Mouse (Mus musculus): ENCODE measurements around the gene Kif18b. TPM values are rescaled to one million over a fixed set of nuclear protein-coding genes. Genes with fewer than 3 reads are reported as not detected.

Gene Kif18b
- polyA plus RNA-seq, 1 experiment: not detected

GRCm38 (mm10) chr11:102918077-102918476 is 6.8 kb downstream of the Kif18b start:
- no peak overlapping the region for H3K4me3 ChIP-seq (ENCODE audit: insufficient read depth, low read depth, low read length)
- 0 out of 2 replicates have a peak, but pooled peaks cover 2% of the 10 kb centered on the region for H3K4me1 ChIP-seq (ENCODE audit: control insufficient read depth, insufficient read depth, low read length)
- H3K27ac ChIP-seq (ENCODE audit: insufficient read depth, low read depth, low read length): no peak overlapping the region
- no peak for TF ChIP-seq POLR2A (IDR thresholded peaks at IDR 0.05; ENCODE audit: insufficient read depth, low read depth, low read length)
- no peak for TF ChIP-seq CTCF (IDR thresholded peaks at IDR 0.05; ENCODE audit: insufficient read depth, low read depth, low read length)
- WGBS: 32% methylated on average over 4 of the region's 4 CpGs

DNA sequence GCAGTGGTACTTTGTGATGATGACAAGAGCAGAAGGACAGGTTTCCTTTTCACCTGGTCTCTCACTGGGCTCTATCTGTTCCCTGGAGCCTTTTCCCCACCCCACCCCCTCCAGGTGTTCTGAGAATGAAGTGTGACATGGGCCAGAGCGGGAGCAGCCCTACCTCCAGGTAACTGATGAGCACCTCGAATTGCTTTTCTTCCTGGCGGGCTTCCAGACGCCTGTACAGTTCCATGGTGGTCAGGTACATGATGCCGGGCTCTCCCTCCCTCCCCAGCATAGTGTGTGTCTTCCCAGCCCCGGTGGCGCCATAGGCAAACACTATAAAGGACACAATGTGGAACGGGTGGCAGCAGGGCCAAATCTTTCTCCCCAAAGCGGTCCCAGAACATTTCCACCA is 9.5 kb downstream of the Kif18b start:
- Histone ChIP-seq H3K4me1 (ENCODE audit: control insufficient read depth, insufficient read depth, low read length) (peaks cover 6% of the 10 kb centered on the region; the same call in 1 of the 2 replicates), H3K4me3 (ENCODE audit: insufficient read depth, low read depth, low read length) (no peak overlapping the region), H3K27ac (ENCODE audit: insufficient read depth, low read depth, low read length) (no peak overlapping the region)
- TF ChIP-seq CTCF (IDR thresholded peaks at IDR 0.05; ENCODE audit: insufficient read depth, low read depth, low read length) (no peak), POLR2A (IDR thresholded peaks at IDR 0.05; ENCODE audit: insufficient read depth, low read depth, low read length) (no peak)
- WGBS: 96% methylated on average over 9 of the region's 9 CpGs

GRCm38 (mm10) chr11:102911376-102911775 is 13.5 kb downstream of the Kif18b start:
- 56% methylated on average over 7 of the region's 7 CpGs for WGBS
- TF ChIP-seq POLR2A (IDR thresholded peaks at IDR 0.05; ENCODE audit: insufficient read depth, low read depth, low read length) (no peak), CTCF (IDR thresholded peaks at IDR 0.05; ENCODE audit: insufficient read depth, low read depth, low read length) (no peak)

GRCm38 (mm10) chr11:102903654-102904053 is 21.3 kb downstream of the Kif18b start:
- no peak overlapping the region for H3K27ac ChIP-seq (ENCODE audit: insufficient read depth, low read depth, low read length)
- no peaks in the 10 kb centered on the region; the same call in 1 of the 2 replicates for H3K4me1 ChIP-seq (ENCODE audit: control insufficient read depth, insufficient read depth, low read length)
- no peak overlapping the region for H3K4me3 ChIP-seq (ENCODE audit: insufficient read depth, low read depth, low read length)
- 90% methylated on average over 7 of the region's 7 CpGs for WGBS
- no peak for TF ChIP-seq CTCF (IDR thresholded peaks at IDR 0.05; ENCODE audit: insufficient read depth, low read depth, low read length)
- no peak for TF ChIP-seq POLR2A (IDR thresholded peaks at IDR 0.05; ENCODE audit: insufficient read depth, low read depth, low read length)

More at GRCm38 (mm10) chr11:102911376-102911775, 13.5 kb downstream of the Kif18b start:
- Histone ChIP-seq H3K4me3 (ENCODE audit: insufficient read depth, low read depth, low read length) (no peak overlapping the region), H3K4me1 (ENCODE audit: control insufficient read depth, insufficient read depth, low read length) (peaks cover 4% of the 10 kb centered on the region; the same call in 1 of the 2 replicates), H3K27ac (ENCODE audit: insufficient read depth, low read depth, low read length) (no peak overlapping the region)

DNA sequence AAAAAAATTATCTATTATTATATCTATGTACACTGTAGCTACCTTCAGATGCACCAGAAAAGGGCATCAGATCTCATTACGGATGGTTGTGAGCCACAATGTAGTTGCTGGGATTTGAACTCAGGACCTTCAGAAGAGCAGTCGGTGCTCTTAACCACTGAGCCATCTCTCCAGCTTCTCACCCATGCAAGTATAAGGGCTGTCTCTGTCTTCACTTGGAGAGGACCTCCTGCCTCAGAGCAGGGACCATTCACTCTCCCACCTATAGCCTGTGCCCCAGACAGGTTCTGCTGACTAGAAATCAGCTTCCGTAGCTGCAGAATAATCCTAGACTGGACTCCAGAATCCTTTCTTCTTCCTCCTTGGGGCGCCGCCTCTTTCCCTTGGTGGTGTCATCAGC is 22.8 kb downstream of the Kif18b start:
- Histone ChIP-seq H3K4me1 (ENCODE audit: control insufficient read depth, insufficient read depth, low read length) (no peaks in the 10 kb centered on the region; the same call in 1 of the 2 replicates), H3K27ac (ENCODE audit: insufficient read depth, low read depth, low read length) (no peak overlapping the region), H3K4me3 (ENCODE audit: insufficient read depth, low read depth, low read length) (no peak overlapping the region)
- WGBS: 88% methylated on average over 5 of the region's 5 CpGs
- TF ChIP-seq POLR2A (IDR thresholded peaks at IDR 0.05; ENCODE audit: insufficient read depth, low read depth, low read length) (no peak), CTCF (IDR thresholded peaks at IDR 0.05; ENCODE audit: insufficient read depth, low read depth, low read length) (no peak)

- Histone ChIP-seq H3K4me1 (ENCODE audit: control insufficient read depth, insufficient read depth, low read length) (no peaks in the 10 kb centered on the region; the same call in 1 of the 2 replicates), H3K4me3 (ENCODE audit: insufficient read depth, low read depth, low read length) (no peak overlapping the region), H3K27ac (ENCODE audit: insufficient read depth, low read depth, low read length) (no peak overlapping the region)
- 27% methylated on average over 4 of the region's 4 CpGs for WGBS
- no peak for TF ChIP-seq CTCF (IDR thresholded peaks at IDR 0.05; ENCODE audit: insufficient read depth, low read depth, low read length)
- no peak for TF ChIP-seq POLR2A (IDR thresholded peaks at IDR 0.05; ENCODE audit: insufficient read depth, low read depth, low read length)
Measured at GRCm38 (mm10) chr11:102901199-102901598, 23.7 kb downstream of the Kif18b start.

- Histone ChIP-seq H3K4me1 (ENCODE audit: control insufficient read depth, insufficient read depth, low read length) (no peaks in the 10 kb centered on the region; the same call in 1 of the 2 replicates), H3K4me3 (ENCODE audit: insufficient read depth, low read depth, low read length) (no peak within 1 kb of the TSS), H3K27ac (ENCODE audit: insufficient read depth, low read depth, low read length) (no peak within 1 kb of the TSS)
- TF ChIP-seq CTCF (IDR thresholded peaks at IDR 0.05; ENCODE audit: insufficient read depth, low read depth, low read length) (peak; percentile 67; the same call in 1 of the 2 replicates), POLR2A (IDR thresholded peaks at IDR 0.05; ENCODE audit: insufficient read depth, low read depth, low read length) (no peak)
- 10% methylated on average over 7 of the region's 7 CpGs for WGBS
Measured at GRCm38 (mm10) chr11:102900763-102901162, 24.2 kb downstream of the Kif18b start, which contains the start of gene Gfap. Gfap (minus strand) TSS chr11:102900912.

DNA sequence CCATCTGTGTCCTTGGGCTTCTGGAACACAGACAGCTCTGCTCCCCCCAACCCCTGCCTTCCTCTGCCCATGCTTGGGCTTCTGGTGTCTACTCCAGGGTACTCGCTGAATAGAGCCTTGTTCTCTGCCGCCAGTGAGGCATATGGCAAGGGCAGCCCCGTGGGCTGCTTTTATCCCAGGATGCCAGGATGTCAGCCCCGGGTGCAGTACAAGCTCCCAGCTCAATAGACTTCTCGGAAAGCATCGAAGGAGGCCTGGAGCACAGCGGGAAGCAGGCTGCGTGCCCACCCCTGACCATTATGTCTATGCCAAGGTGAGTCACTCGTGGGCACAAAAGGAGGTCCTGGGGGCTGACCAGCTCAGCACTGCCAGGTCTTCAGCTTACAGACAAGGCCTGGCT is 26.5 kb downstream of the Kif18b start:
- H3K4me1 ChIP-seq (ENCODE audit: control insufficient read depth, insufficient read depth, low read length): 0 out of 2 replicates have a peak, but pooled peaks cover 2% of the 10 kb centered on the region
- TF ChIP-seq CTCF (IDR thresholded peaks at IDR 0.05; ENCODE audit: insufficient read depth, low read depth, low read length): no peak
- TF ChIP-seq POLR2A (IDR thresholded peaks at IDR 0.05; ENCODE audit: insufficient read depth, low read depth, low read length): no peak
- no peak overlapping the region for H3K4me3 ChIP-seq (ENCODE audit: insufficient read depth, low read depth, low read length)
- no peak overlapping the region for H3K27ac ChIP-seq (ENCODE audit: insufficient read depth, low read depth, low read length)
- 48% methylated on average over 9 of the region's 9 CpGs for WGBS

DNA sequence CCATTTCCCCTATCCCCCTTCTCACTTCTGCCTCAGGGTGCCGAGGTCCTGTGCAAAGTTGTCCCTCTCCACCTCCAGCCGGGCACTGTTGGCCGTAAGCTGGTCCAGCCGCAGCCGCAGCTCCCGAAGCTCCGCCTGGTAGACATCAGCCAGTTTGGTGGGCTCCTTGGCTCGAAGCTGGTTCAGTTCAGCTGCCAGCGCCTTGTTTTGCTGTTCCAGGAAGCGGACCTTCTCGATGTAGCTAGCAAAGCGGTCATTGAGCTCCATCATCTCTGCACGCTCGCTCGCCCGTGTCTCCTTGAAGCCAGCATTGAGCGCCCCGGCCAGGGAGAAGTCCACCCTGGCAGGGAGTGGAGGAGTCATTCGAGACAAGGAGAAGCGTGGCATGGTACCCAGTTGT is 28.3 kb downstream of the Kif18b start:
- H3K4me1 ChIP-seq (ENCODE audit: control insufficient read depth, insufficient read depth, low read length): peaks cover 8% of the 10 kb centered on the region
- H3K4me3 ChIP-seq (ENCODE audit: insufficient read depth, low read depth, low read length): peak overlapping the region; percentile 6
- TF ChIP-seq CTCF (IDR thresholded peaks at IDR 0.05; ENCODE audit: insufficient read depth, low read depth, low read length) (no peak), POLR2A (IDR thresholded peaks at IDR 0.05; ENCODE audit: insufficient read depth, low read depth, low read length) (no peak)
- WGBS: 65% methylated on average over 20 of the region's 20 CpGs
- H3K27ac ChIP-seq (ENCODE audit: insufficient read depth, low read depth, low read length): no peak overlapping the region

All from olfactory bulb, adult 2 months (tissue).